Mouse (Mus musculus) gastrocnemius, postnatal 4 days (tissue): Measurements from ENCODE around the gene Dmrt3. TPM values are rescaled to one million over a fixed set of nuclear protein-coding genes. Genes with fewer than 3 reads are reported as not detected.

Source experiments
- total RNA-seq, 2 experiments: library from RNA; stranded (reverse); gene quantifications; 2 replicates each; pipeline ENCODE4 v1.2.3; 2021

Dmrt3 gene
- total RNA-seq, 2 experiments from 2014 or later = not detected

Other genes starting within 250 kb of the Dmrt3 start
- gene Dmrt1, start 104.7 kb upstream of the Dmrt3 start, total RNA-seq = not detected
- gene Dmrt2, start 62.1 kb downstream of the Dmrt3 start, total RNA-seq = 10 to 100 TPM; 11.4 to 13.9 TPM